Mouse (Mus musculus) myocyte (in vitro differentiated cells): ENCODE results near the gene Rhox1. TPM values are rescaled to one million over a fixed set of nuclear protein-coding genes. Genes with fewer than 3 reads are reported as not detected.

Source experiments
- H3K27me3 ChIP-seq: one replicate; pipeline ENCODE4 v1.6.1; 2011; ENCODE audit not compliant: control insufficient read depth, insufficient read depth, insufficient read length
- H3K36me3 ChIP-seq: one replicate; pipeline ENCODE4 v1.6.1; 2011; ENCODE audit not compliant: control insufficient read depth, insufficient read depth
- H3K4me2 ChIP-seq: one replicate; pipeline ENCODE4 v1.6.1; 2011; ENCODE audit warnings: low read depth, control low read depth
- H3K4me3 ChIP-seq: one replicate; pipeline ENCODE4 v1.5.1; 2011; ENCODE audit warnings: mild to moderate bottlenecking, control low read depth, moderate library complexity
- H3K79me2 ChIP-seq: one replicate; pipeline ENCODE4 v1.6.1; 2011; ENCODE audit not compliant: control insufficient read depth, insufficient read depth
- H3ac ChIP-seq: one replicate; pipeline ENCODE4 v1.6.1; 2011; ENCODE audit not compliant: control insufficient read depth, insufficient read length
- CEBPB ChIP-seq: IDR thresholded peaks from 2 replicates; pipeline ENCODE4 v1.6.1; 2011; ENCODE audit warnings: mild to moderate bottlenecking, moderate library complexity; ENCODE audit not compliant: poor library complexity, insufficient read depth, severe bottlenecking
- E2F4 ChIP-seq: IDR thresholded peaks from one replicate; pipeline ENCODE4 v1.6.1; 2011; ENCODE audit warnings: mild to moderate bottlenecking, control low read depth, moderate library complexity; ENCODE audit not compliant: insufficient read depth
- MAX ChIP-seq: IDR thresholded peaks from one replicate; pipeline ENCODE4 v1.6.1; 2011; ENCODE audit warnings: low read depth, mild to moderate bottlenecking, control low read depth
- MYOD1 ChIP-seq, 3 experiments: IDR thresholded peaks; one replicate each; pipeline ENCODE4 v1.6.1; 2011; ENCODE audit warnings: control low read depth in 2 of 3, low read depth in 2 of 3, mild to moderate bottlenecking in 2 of 3, moderate library complexity in 1 of 3; ENCODE audit not compliant: insufficient read length in 2 of 3, control insufficient read depth in 1 of 3
- MYOG ChIP-seq, 3 experiments: IDR thresholded peaks; one replicate each; pipeline ENCODE4 v1.6.1; 2011; ENCODE audit warnings: control low read depth in 2 of 3, low read depth in 2 of 3, mild to moderate bottlenecking in 2 of 3; ENCODE audit not compliant: insufficient read length in 2 of 3, control insufficient read depth in 1 of 3, insufficient read depth in 1 of 3
- POLR2A ChIP-seq: IDR thresholded peaks from one replicate; pipeline ENCODE4 v1.6.1; 2011; ENCODE audit warnings: low read depth, mild to moderate bottlenecking, control low read depth, moderate library complexity; ENCODE audit not compliant: insufficient read length
- POLR2AphosphoS2 ChIP-seq: IDR thresholded peaks from one replicate; pipeline ENCODE4 v1.6.1; 2011; ENCODE audit warnings: low read depth, control low read depth; ENCODE audit not compliant: insufficient read length
- REST ChIP-seq: IDR thresholded peaks from one replicate; pipeline ENCODE4 v1.6.1; 2011; ENCODE audit warnings: mild to moderate bottlenecking, control low read depth, moderate library complexity; ENCODE audit not compliant: insufficient read depth, insufficient read length
- SRF ChIP-seq: IDR thresholded peaks from one replicate; pipeline ENCODE4 v1.6.1; 2011; ENCODE audit warnings: low read depth; ENCODE audit not compliant: control insufficient read depth, insufficient read length
- TCF12 ChIP-seq: IDR thresholded peaks from one replicate; pipeline ENCODE4 v1.6.1; 2011; ENCODE audit warnings: mild to moderate bottlenecking, control low read depth; ENCODE audit not compliant: poor library complexity, insufficient read depth, severe bottlenecking
- TCF3 ChIP-seq: IDR thresholded peaks from one replicate; pipeline ENCODE4 v1.6.1; 2011; ENCODE audit warnings: low read depth, control low read depth; ENCODE audit not compliant: insufficient read length
- USF1 ChIP-seq: IDR thresholded peaks from one replicate; pipeline ENCODE4 v1.6.1; 2011; ENCODE audit warnings: low read depth, mild to moderate bottlenecking, control low read depth, moderate library complexity
- polyA plus RNA-seq: library from polyadenylated mRNA; unstranded; fragments of >200 nt; fragmentation: generic; extraction: Trizol; gene quantifications from one replicate; pipeline ENCODE4 v1.2.1, GENCODE M21; 2012; ENCODE audit warnings: missing spikeins

The Rhox1 gene
- polyA plus RNA-seq, 1 experiment, result not detected

- Histone ChIP-seq H3K4me3 (no peak overlapping the region), H3K4me2 (no peak overlapping the region), H3ac (no peak overlapping the region), H3K79me2 (no peaks in the 10 kb centered on the region), H3K36me3 (no peaks in the 10 kb centered on the region), H3K27me3 (no peaks in the 10 kb centered on the region)
- TF ChIP-seq TCF12, result no peak
- TF ChIP-seq E2F4, result no peak
- TF ChIP-seq MYOD1 (IDR thresholded peaks at IDR 0.05; ENCODE audit: control insufficient read depth in 1 of 3, insufficient read length in 2 of 3, low read depth in 2 of 3), result no peak
- TF ChIP-seq REST, result no peak
- no peak for TF ChIP-seq MYOG (IDR thresholded peaks at IDR 0.05; ENCODE audit: control insufficient read depth in 1 of 3, insufficient read depth in 1 of 3, insufficient read length in 2 of 3, low read depth in 2 of 3)
- TF ChIP-seq POLR2A, result no peak
- no peak for TF ChIP-seq CEBPB
- TF ChIP-seq USF1, result no peak
- no peak for TF ChIP-seq POLR2AphosphoS2
- no peak for TF ChIP-seq TCF3
- TF ChIP-seq MAX, result no peak
- TF ChIP-seq SRF, result no peak
Observed at GRCm38 (mm10) chrX:37167085-37167484, 55.0 kb downstream of the Rhox1 start.

Other genes with a start within 250 kb of the Rhox1 start
- gene Sept6, start 230.5 kb downstream of the Rhox1 start, polyA plus RNA-seq, result 8.3 TPM
- gene Sowahd, start 173.4 kb downstream of the Rhox1 start, polyA plus RNA-seq, result not detected
- gene Rpl39, start 136.9 kb downstream of the Rhox1 start, polyA plus RNA-seq, result 2,053 TPM
- 2.8 TPM for gene Upf3b, start 111.9 kb downstream of the Rhox1 start, polyA plus RNA-seq
- gene Nkap, start 95.5 kb downstream of the Rhox1 start, polyA plus RNA-seq, result 2.3 TPM
- gene Akap14, start 53.4 kb downstream of the Rhox1 start, polyA plus RNA-seq, result not detected
- gene Ndufa1, start 31.1 kb downstream of the Rhox1 start, polyA plus RNA-seq, result 250 TPM
- gene Rnf113a1, start 31.0 kb downstream of the Rhox1 start, polyA plus RNA-seq, result 3.0 TPM
- not detected for gene Gm9, start 11.2 kb downstream of the Rhox1 start, polyA plus RNA-seq
- gene Rhox2a, start 22.7 kb upstream of the Rhox1 start, polyA plus RNA-seq, result not detected
- gene Rhox3a, start 27.7 kb upstream of the Rhox1 start, polyA plus RNA-seq, result not detected
- not detected for gene Rhox4a, start 43.1 kb upstream of the Rhox1 start, polyA plus RNA-seq
- gene Rhox3a2, start 157.8 kb upstream of the Rhox1 start, polyA plus RNA-seq, result not detected
- gene Rhox4a2, start 168.6 kb upstream of the Rhox1 start, polyA plus RNA-seq, result not detected
- not detected for gene Rhox2b, start 189.8 kb upstream of the Rhox1 start, polyA plus RNA-seq
- gene Rhox4b, start 210.2 kb upstream of the Rhox1 start, polyA plus RNA-seq, result not detected
- not detected for gene Rhox2c, start 231.4 kb upstream of the Rhox1 start, polyA plus RNA-seq
- not detected for gene Rhox3c, start 236.3 kb upstream of the Rhox1 start, polyA plus RNA-seq